Comparison of ENCODE assay signal across 24 mouse cellular contexts in the genomic region with DNA sequence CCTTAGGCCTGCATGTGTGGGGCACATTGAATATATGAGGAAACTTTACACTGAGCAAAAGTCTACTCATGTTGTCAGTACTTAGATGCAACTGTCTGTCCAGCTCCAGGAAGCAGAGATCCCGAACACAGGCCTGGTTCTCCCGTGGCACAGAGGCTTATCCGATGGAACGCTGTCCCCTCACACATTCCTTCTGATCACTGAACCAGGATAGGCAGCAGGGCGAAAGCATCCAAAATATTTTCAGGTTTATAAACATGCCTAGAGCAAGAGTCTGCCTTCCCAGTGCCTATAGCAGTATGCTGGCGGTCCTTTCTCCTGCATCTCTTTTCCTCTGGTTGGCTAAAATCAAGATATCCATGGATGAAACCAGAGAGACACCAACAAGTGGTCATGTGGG.
"Had no signal": no experiment of that assay in that cellular context is flagged by ENCODE, and none has a peak within 500 bp of the region (broad histone marks: within the 10 kb centered on the region; RNA-seq: fewer than 3 reads in every experiment).

No protein-coding gene starts in this region.

- H3K4me3 ChIP-seq: intestine, embryonic 15.5 days; limb, embryonic 12.5 days; limb, embryonic 15.5 days; lung, embryonic 15.5 days; midbrain, embryonic 12.5 days; midbrain, embryonic 15.5 days; neural tube, embryonic 12.5 days; neural tube, embryonic 15.5 days had no signal

- DNase-seq: kidney, adult 11 months; kidney, postnatal 4 days; left cerebral cortex, postnatal 4 days; lung, adult 18-20 months; lung, postnatal 10 days; lung, postnatal 36 days; right cerebral cortex, adult 18-20 months; right cerebral cortex, postnatal 14 days; right cerebral cortex, postnatal 4 days; thymus, adult 2 months; thymus, postnatal 14 days; thymus, postnatal 4 days had no signal

- ATAC-seq: intestine, embryonic 15.5 days; midbrain, embryonic 15.5 days had no signal

- H3K27me3 ChIP-seq: intestine, embryonic 15.5 days; limb, embryonic 15.5 days; lung, embryonic 15.5 days; megakaryocyte, embryonic 14.5 days; midbrain, embryonic 12.5 days; midbrain, embryonic 15.5 days; neural tube, embryonic 12.5 days; neural tube, embryonic 15.5 days had no signal

- H3K9me3 ChIP-seq: intestine, embryonic 15.5 days; limb, embryonic 12.5 days; limb, embryonic 15.5 days; lung, embryonic 15.5 days; midbrain, embryonic 12.5 days; midbrain, embryonic 15.5 days; neural tube, embryonic 12.5 days; neural tube, embryonic 15.5 days had no signal

- H3K36me3 ChIP-seq: intestine, embryonic 15.5 days; limb, embryonic 12.5 days; limb, embryonic 15.5 days; lung, embryonic 15.5 days; midbrain, embryonic 12.5 days; midbrain, embryonic 15.5 days; neural tube, embryonic 12.5 days; neural tube, embryonic 15.5 days had no signal

- H3K27ac ChIP-seq: intestine, embryonic 15.5 days; limb, embryonic 12.5 days; limb, embryonic 15.5 days; liver, embryonic 14.5 days; midbrain, embryonic 12.5 days; midbrain, embryonic 15.5 days; neural tube, embryonic 12.5 days; neural tube, embryonic 15.5 days; stomach, postnatal 0 days had no signal

- H3K9ac ChIP-seq: intestine, embryonic 15.5 days; limb, embryonic 12.5 days; limb, embryonic 15.5 days; liver, embryonic 14.5 days; lung, embryonic 15.5 days; midbrain, embryonic 12.5 days; midbrain, embryonic 15.5 days; neural tube, embryonic 12.5 days; neural tube, embryonic 15.5 days had no signal

- H3K4me1 ChIP-seq: intestine, embryonic 15.5 days; limb, embryonic 15.5 days; lung, embryonic 15.5 days; megakaryocyte, embryonic 14.5 days; midbrain, embryonic 12.5 days; midbrain, embryonic 15.5 days; neural tube, embryonic 12.5 days; neural tube, embryonic 15.5 days had no signal

- H3K4me2 ChIP-seq: intestine, embryonic 15.5 days; limb, embryonic 12.5 days; limb, embryonic 15.5 days; liver, embryonic 11.5 days; lung, embryonic 15.5 days; midbrain, embryonic 12.5 days; midbrain, embryonic 15.5 days; neural tube, embryonic 12.5 days; neural tube, embryonic 15.5 days had no signal
